Mouse (Mus musculus): ENCODE results near the gene 1810065E05Rik.

DNA sequence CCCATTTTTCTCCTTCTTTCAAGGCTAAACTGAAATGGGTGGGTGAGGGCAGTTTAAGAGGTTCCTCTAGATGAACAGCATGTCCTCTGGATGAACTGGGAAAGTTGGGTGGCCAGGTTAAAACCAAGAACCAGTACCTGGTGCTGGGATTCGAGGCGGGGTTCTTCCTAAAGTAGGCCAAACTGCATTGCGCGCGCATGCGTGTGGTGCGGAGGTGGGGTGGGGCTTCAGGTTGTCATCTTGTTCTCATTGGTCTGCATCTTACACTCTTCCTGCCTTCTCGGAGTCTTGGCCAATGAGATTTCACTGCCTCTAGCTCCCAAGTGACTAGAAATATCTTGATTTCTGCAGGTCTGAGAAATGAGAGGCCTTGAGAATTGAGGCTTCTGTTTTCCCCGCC lies 31.8 kb downstream of the 1810065E05Rik start, which contains the start of gene Lypd9:
- TF ChIP-seq POLR2A (IDR thresholded peaks at IDR 0.05; ENCODE audit: borderline replicate concordance, insufficient read depth, low read length) (no peak), CTCF (IDR thresholded peaks at IDR 0.05; ENCODE audit: borderline replicate concordance, insufficient read depth, low read depth, low read length) (no peak)

All from cerebellum, adult 2 months (tissue).